Mouse (Mus musculus) ES-E14 (cell line): ENCODE results near the gene Plin4. TPM values are rescaled to one million over a fixed set of nuclear protein-coding genes. Genes with fewer than 3 reads are reported as not detected.
A peak's percentile ranks its signal among the peaks of the same experiment; 100 is the strongest.

ENCODE experiments used
- DNase-seq: peaks from one replicate; pipeline ENCODE4 v3.0.0-alpha.2; 2013; ENCODE audit warnings: low read depth, low spot score
- H3K27ac ChIP-seq: 2 replicates; pipeline ENCODE4 v1.5.1; 2012; ENCODE audit warnings: low read depth, mild to moderate bottlenecking, low read length, moderate library complexity, mixed read lengths; ENCODE audit not compliant: poor library complexity, insufficient read depth, severe bottlenecking
- H3K36me3 ChIP-seq: 2 replicates; pipeline ENCODE4 v1.6.1; 2012; ENCODE audit warnings: mild to moderate bottlenecking, low read length, moderate library complexity, mixed read lengths; ENCODE audit not compliant: control insufficient read depth, poor library complexity, insufficient read depth, severe bottlenecking
- H3K4me1 ChIP-seq, 2 experiments: fragments of 150-350 bp in 1 of 2; sonication (generic) in 1 of 2; 2 replicates each; pipeline ENCODE4 v1.6.1; 2012; ENCODE audit warnings: low read length in 2 of 2, mild to moderate bottlenecking in 1 of 2, mixed read lengths in 1 of 2; ENCODE audit not compliant: control insufficient read depth in 2 of 2, insufficient read depth in 2 of 2, poor library complexity in 1 of 2
- H3K4me3 ChIP-seq, 2 experiments: fragments of 150-350 bp in 1 of 2; sonication (generic) in 1 of 2; 2 replicates each; pipeline ENCODE4 v1.5.1; 2012; ENCODE audit warnings: low read length in 2 of 2, low read depth in 1 of 2, mild to moderate bottlenecking in 1 of 2, mixed read lengths in 1 of 2; ENCODE audit not compliant: insufficient read depth in 1 of 2, poor library complexity in 1 of 2, severe bottlenecking in 1 of 2
- H3K9ac ChIP-seq: 2 replicates; pipeline ENCODE4 v1.6.1; 2012; ENCODE audit warnings: low read depth, mild to moderate bottlenecking, low read length, mixed read lengths; ENCODE audit not compliant: poor library complexity, insufficient read depth, severe bottlenecking
- H3K9me3 ChIP-seq: fragments of 150-350 bp; sonication (generic); 2 replicates; pipeline ENCODE4 v1.6.1; 2012; ENCODE audit warnings: low read depth, mild to moderate bottlenecking, low read length; ENCODE audit not compliant: control insufficient read depth, insufficient read depth
- CHD2 ChIP-seq: IDR thresholded peaks from 2 replicates; pipeline ENCODE4 v1.6.1; 2014; ENCODE audit warnings: mild to moderate bottlenecking, low read depth, low read length, inconsistent platforms
- HCFC1 ChIP-seq: IDR thresholded peaks from 2 replicates; pipeline ENCODE4 v1.6.1; 2012; ENCODE audit warnings: low read length, inconsistent platforms, borderline replicate concordance; ENCODE audit not compliant: insufficient read depth
- MAFK ChIP-seq: IDR thresholded peaks from 2 replicates; pipeline ENCODE4 v1.6.1; 2014; ENCODE audit warnings: mild to moderate bottlenecking, low read depth, low read length, inconsistent platforms; ENCODE audit not compliant: insufficient read depth
- ZC3H11A ChIP-seq: IDR thresholded peaks from 2 replicates; pipeline ENCODE4 v1.6.1; 2012; ENCODE audit warnings: low read depth, mild to moderate bottlenecking, inconsistent platforms, low read length, borderline replicate concordance
- ZNF384 ChIP-seq: IDR thresholded peaks from 2 replicates; pipeline ENCODE4 v1.6.1; 2012; ENCODE audit warnings: low read depth, low read length, inconsistent platforms
- in situ Hi-C, 2 experiments: fragments of 600-800 bp; cut with MboI; formaldehyde crosslinking; loops; one replicate each; pipeline ENCODE4 v1.15.1; 2025; ENCODE audit warnings: low sequenced_read_pairs in 2 of 2, inconsistent platforms in 1 of 2; ENCODE audit not compliant: unreplicated experiment in 2 of 2
- total RNA-seq: library from RNA; depleted of rRNA; stranded (reverse); fragments of 300-350 nt; gene quantifications from 2 replicates; pipeline ENCODE4 v1.2.3, GENCODE M21; 2012

Plin4 gene
- total RNA-seq, 1 experiment, result 0.31 TPM

DNA sequence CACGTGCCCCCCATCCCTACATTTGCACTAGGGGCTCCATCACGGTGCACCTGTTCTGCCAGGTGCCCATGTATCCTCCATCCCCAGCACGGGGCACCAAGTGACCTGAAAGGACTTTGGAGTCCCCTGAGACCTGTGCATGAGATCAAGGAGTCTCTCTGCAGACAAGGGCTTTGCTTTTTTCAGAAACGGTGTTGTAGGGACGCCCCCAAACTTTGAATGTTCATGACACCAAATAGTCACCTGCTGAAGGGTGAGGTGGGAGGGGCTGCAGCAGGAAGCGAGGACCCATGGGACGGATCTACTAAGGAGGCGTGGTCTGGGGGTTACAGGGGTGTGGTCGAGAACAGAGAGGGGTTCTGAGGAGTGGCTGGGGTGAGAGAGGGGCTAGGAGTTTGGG, 38.7 kb upstream of the Plin4 start:
- TF ChIP-seq HCFC1 (no peak), CHD2 (no peak)
- in situ Hi-C loops, result no loop called here
- H3K9ac ChIP-seq, result no peak overlapping the region
- peak overlapping the region in 1 of 2 experiments; percentile 39; a peak in 1 of 4 replicates for H3K4me3 ChIP-seq
- no peak for DNase-seq
- no peaks in the 10 kb centered on the region for H3K36me3 ChIP-seq
- H3K27ac ChIP-seq, result no peak overlapping the region
- H3K9me3 ChIP-seq, result no peaks in the 10 kb centered on the region
- peaks cover 0 to 14% of the 10 kb centered on the region in 2 experiments; a peak in 1 of 4 replicates for H3K4me1 ChIP-seq

- TF ChIP-seq ZNF384 (no peak), MAFK (no peak), ZC3H11A (no peak), HCFC1 (no peak), CHD2 (no peak)
- in situ Hi-C loops, result no loop called here
- no peak overlapping the region for H3K27ac ChIP-seq
- peaks cover 0 to 14% of the 10 kb centered on the region in 2 experiments; a peak in 1 of 4 replicates for H3K4me1 ChIP-seq
- H3K9ac ChIP-seq, result no peak overlapping the region
- no peak overlapping the region for H3K4me3 ChIP-seq
- DNase-seq, result no peak
- H3K36me3 ChIP-seq, result no peaks in the 10 kb centered on the region
- no peaks in the 10 kb centered on the region for H3K9me3 ChIP-seq
These were observed 37.8 kb upstream of the Plin4 start for GRCm38 (mm10) chr17:56147420-56147819.

DNA sequence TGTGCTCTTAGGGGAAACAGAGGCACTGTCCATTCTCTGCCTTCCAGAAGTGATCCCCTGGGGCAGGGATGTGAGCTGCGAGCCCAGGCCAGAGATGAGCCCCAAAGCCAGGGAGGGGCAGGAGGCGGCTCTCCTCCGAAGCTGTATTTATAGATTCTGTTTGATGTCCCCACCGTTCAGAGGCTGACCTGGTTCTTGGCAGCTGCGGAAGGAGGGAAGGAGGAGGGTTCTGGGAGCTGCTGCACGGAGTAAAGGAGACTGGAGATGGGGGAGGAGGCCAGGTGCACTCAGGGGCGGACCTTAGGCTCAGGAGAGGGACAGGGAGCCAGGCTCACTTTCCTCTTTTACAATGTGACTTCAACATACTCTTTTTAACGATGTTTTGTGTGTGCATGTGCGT, 36.5 kb upstream of the Plin4 start:
- TF ChIP-seq MAFK (no peak), HCFC1 (no peak), CHD2 (no peak), ZC3H11A (no peak), ZNF384 (no peak)
- H3K9ac ChIP-seq, result no peak overlapping the region
- H3K27ac ChIP-seq, result no peak overlapping the region
- in situ Hi-C loops, result no loop called here
- no peaks in the 10 kb centered on the region for H3K9me3 ChIP-seq
- H3K4me3 ChIP-seq, result no peak overlapping the region
- no peaks in the 10 kb centered on the region for H3K36me3 ChIP-seq
- peaks cover 0 to 14% of the 10 kb centered on the region in 2 experiments; a peak in 1 of 4 replicates for H3K4me1 ChIP-seq
- no peak for DNase-seq

DNA sequence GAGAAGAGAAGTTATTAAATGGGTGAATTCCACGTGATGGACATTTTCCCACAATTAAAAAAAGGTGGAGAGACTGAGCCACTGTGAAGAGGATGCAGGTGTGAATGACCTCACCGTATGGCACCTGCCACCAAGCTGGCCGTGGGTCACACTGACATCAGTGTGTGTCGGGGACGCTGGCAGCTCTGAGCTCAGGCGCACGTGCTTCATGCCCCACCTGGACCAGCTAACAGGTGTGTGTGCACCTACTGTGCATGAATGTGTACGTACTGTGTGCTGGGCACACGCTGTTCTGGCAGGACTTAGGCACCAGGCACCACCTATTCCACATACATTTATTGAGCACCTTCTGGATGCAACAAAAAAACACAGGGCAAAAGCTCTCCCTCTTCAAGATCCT, 34.9 kb upstream of the Plin4 start:
- no peak overlapping the region for H3K9ac ChIP-seq
- peaks cover 0 to 14% of the 10 kb centered on the region in 2 experiments; a peak in 1 of 4 replicates for H3K4me1 ChIP-seq
- no peak for DNase-seq
- H3K9me3 ChIP-seq, result no peaks in the 10 kb centered on the region
- no peaks in the 10 kb centered on the region for H3K36me3 ChIP-seq
- H3K4me3 ChIP-seq, result no peak overlapping the region
- in situ Hi-C loops, result no loop called here
- no peak overlapping the region for H3K27ac ChIP-seq
- TF ChIP-seq HCFC1, result no peak
- TF ChIP-seq MAFK, result no peak
- no peak for TF ChIP-seq CHD2
- no peak for TF ChIP-seq ZC3H11A
- TF ChIP-seq ZNF384, result no peak
